Mouse (Mus musculus): ENCODE measurements around the gene Plau. TPM values are rescaled to one million over a fixed set of nuclear protein-coding genes. Genes with fewer than 3 reads are reported as not detected.
A peak's percentile ranks its signal among the peaks of the same experiment; 100 is the strongest.

The Plau gene
- polyA plus RNA-seq, 2 experiments: 3.1 to 9.1 TPM

- H3K4me2 ChIP-seq (replicated peaks; ENCODE audit: low read depth, low read length, severe bottlenecking): no peak overlapping the region
- no peak overlapping the region for H3K4me3 ChIP-seq (replicated peaks; ENCODE audit: low read length)
- 0 out of 2 replicates have a peak overlapping the region, but pooled peaks have one; percentile 13 for H3K27ac ChIP-seq (replicated peaks; ENCODE audit: low read depth, low read length)
- no peak for TF ChIP-seq POLR2A (IDR thresholded peaks at IDR 0.05; ENCODE audit: borderline replicate concordance, extremely low read depth, insufficient read depth, insufficient read length)
- no peaks in the 10 kb centered on the region for H3K27me3 ChIP-seq (ENCODE audit: control insufficient read depth, insufficient read depth, low read length)
- 84% methylated on average over 14 of the region's 14 CpGs for WGBS
- peaks cover 17% of the 10 kb centered on the region for H3K4me1 ChIP-seq (ENCODE audit: control insufficient read depth, insufficient read depth, low read length)
- H3K9me3 ChIP-seq (ENCODE audit: control insufficient read depth, low read length): no peaks in the 10 kb centered on the region
- no peak overlapping the region for H3K9ac ChIP-seq (ENCODE audit: low read depth, low read length, severe bottlenecking)
- no peak for ATAC-seq (ENCODE audit: low FRiP score, low read depth)
- H3K36me3 ChIP-seq (ENCODE audit: control insufficient read depth, insufficient read depth, low read length): no peaks in the 10 kb centered on the region
- no peak for DNase-seq (ENCODE audit: low spot score)
Measured at GRCm38 (mm10) chr14:20806116-20806840, 30.2 kb upstream of the Plau start.

DNA sequence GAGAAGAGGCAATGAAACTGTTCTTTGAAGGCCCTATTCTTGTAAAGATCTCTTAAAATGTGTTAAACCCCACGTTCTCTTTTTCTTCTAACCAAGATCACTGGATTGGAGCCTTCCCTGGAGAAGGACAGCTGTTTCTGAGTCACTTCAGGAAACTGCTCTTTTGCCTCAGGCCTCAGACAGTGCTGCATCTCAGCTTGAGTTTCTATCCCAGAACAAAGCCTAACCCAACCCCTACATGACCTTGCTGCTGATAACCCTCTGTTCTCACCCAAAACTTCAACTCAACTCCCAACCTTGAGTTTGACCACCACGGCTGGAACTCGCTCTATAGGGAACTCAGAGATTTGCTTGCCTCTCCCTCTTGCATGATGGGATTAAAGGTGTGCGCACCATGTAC is 27.1 kb upstream of the Plau start:
- DNase-seq (ENCODE audit: low spot score): no peak
- H3K4me2 ChIP-seq (replicated peaks; ENCODE audit: low read depth, low read length, severe bottlenecking): no peak overlapping the region
- ATAC-seq (ENCODE audit: low FRiP score, low read depth): no peak
- no peak overlapping the region for H3K27ac ChIP-seq (replicated peaks; ENCODE audit: low read depth, low read length)
- TF ChIP-seq POLR2A (IDR thresholded peaks at IDR 0.05; ENCODE audit: borderline replicate concordance, extremely low read depth, insufficient read depth, insufficient read length): no peak
- no peak overlapping the region for H3K4me3 ChIP-seq (replicated peaks; ENCODE audit: low read length)
- H3K36me3 ChIP-seq (ENCODE audit: control insufficient read depth, insufficient read depth, low read length): no peaks in the 10 kb centered on the region
- H3K4me1 ChIP-seq (ENCODE audit: control insufficient read depth, insufficient read depth, low read length): peaks cover 13% of the 10 kb centered on the region
- no peaks in the 10 kb centered on the region for H3K9me3 ChIP-seq (ENCODE audit: control insufficient read depth, low read length)
- no peak overlapping the region for H3K9ac ChIP-seq (ENCODE audit: low read depth, low read length, severe bottlenecking)
- WGBS: 72% methylated on average over 4 of the region's 4 CpGs
- no peaks in the 10 kb centered on the region for H3K27me3 ChIP-seq (ENCODE audit: control insufficient read depth, insufficient read depth, low read length)

- Histone ChIP-seq H3K36me3 (ENCODE audit: control insufficient read depth, insufficient read depth, low read length) (no peaks in the 10 kb centered on the region), H3K27me3 (ENCODE audit: control insufficient read depth, insufficient read depth, low read length) (no peaks in the 10 kb centered on the region), H3K9me3 (ENCODE audit: control insufficient read depth, low read length) (no peaks in the 10 kb centered on the region), H3K27ac (replicated peaks; ENCODE audit: low read depth, low read length) (no peak overlapping the region), H3K4me1 (ENCODE audit: control insufficient read depth, insufficient read depth, low read length) (peaks cover 10% of the 10 kb centered on the region), H3K4me3 (replicated peaks; ENCODE audit: low read length) (no peak overlapping the region), H3K9ac (ENCODE audit: low read depth, low read length, severe bottlenecking) (no peak overlapping the region), H3K4me2 (replicated peaks; ENCODE audit: low read depth, low read length, severe bottlenecking) (no peak overlapping the region)
- TF ChIP-seq POLR2A (IDR thresholded peaks at IDR 0.05; ENCODE audit: borderline replicate concordance, extremely low read depth, insufficient read depth, insufficient read length): no peak
- ATAC-seq (ENCODE audit: low FRiP score, low read depth) (no peak), DNase-seq (ENCODE audit: low spot score) (no peak)
Measured at GRCm38 (mm10) chr14:20809820-20810219, 26.6 kb upstream of the Plau start.

- no peaks in the 10 kb centered on the region for H3K27me3 ChIP-seq (ENCODE audit: control insufficient read depth, insufficient read depth, low read length)
- ATAC-seq (ENCODE audit: low FRiP score, low read depth): no peak
- H3K4me2 ChIP-seq (replicated peaks; ENCODE audit: low read depth, low read length, severe bottlenecking): no peak overlapping the region
- 87% methylated on average over 8 of the region's 8 CpGs for WGBS
- TF ChIP-seq POLR2A (IDR thresholded peaks at IDR 0.05; ENCODE audit: borderline replicate concordance, extremely low read depth, insufficient read depth, insufficient read length): no peak
- no peaks in the 10 kb centered on the region for H3K4me1 ChIP-seq (ENCODE audit: control insufficient read depth, insufficient read depth, low read length)
- no peaks in the 10 kb centered on the region for H3K36me3 ChIP-seq (ENCODE audit: control insufficient read depth, insufficient read depth, low read length)
- DNase-seq (ENCODE audit: low spot score): no peak
- no peak overlapping the region for H3K27ac ChIP-seq (replicated peaks; ENCODE audit: low read depth, low read length)
- H3K9me3 ChIP-seq (ENCODE audit: control insufficient read depth, low read length): no peaks in the 10 kb centered on the region
- H3K4me3 ChIP-seq (replicated peaks; ENCODE audit: low read length): no peak overlapping the region
- no peak overlapping the region for H3K9ac ChIP-seq (ENCODE audit: low read depth, low read length, severe bottlenecking)
Measured at GRCm38 (mm10) chr14:20811236-20811635, 25.2 kb upstream of the Plau start.

DNA sequence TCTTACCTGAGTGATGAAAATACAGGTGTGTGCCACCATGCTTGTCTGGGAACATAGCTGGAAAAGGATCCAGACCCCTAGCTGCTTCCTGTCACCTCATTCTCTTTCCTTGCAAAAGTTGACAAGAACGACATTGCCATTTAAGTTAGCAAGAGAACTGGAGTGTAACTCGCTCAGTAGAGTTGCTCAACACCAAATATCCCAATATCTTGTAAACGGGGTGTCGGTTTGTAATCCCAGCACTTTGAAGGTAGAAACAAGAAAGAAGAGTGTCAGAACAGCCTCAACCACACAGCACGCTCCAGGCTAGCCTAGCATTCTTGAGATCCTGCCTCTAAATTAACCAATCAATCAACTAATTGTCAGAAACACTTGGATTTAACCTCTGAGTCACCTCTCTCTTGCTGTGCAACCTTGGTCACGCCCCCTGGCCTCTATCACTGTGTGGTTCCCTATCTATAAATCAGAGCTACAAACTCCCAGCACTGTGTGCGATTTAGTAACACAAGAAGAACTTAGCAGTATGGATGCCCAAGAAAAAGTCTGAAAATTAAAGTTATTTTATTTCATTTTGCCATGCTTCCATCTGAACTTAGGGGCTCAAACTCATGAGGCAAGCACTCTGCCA is 24.6 kb upstream of the Plau start:
- no peaks in the 10 kb centered on the region for H3K36me3 ChIP-seq (ENCODE audit: control insufficient read depth, insufficient read depth, low read length)
- no peak overlapping the region for H3K27ac ChIP-seq (replicated peaks; ENCODE audit: low read depth, low read length)
- DNase-seq (ENCODE audit: low spot score) (peak; percentile 45), ATAC-seq (ENCODE audit: low FRiP score, low read depth) (no peak)
- H3K4me3 ChIP-seq (replicated peaks; ENCODE audit: low read length): no peak overlapping the region
- no peak for TF ChIP-seq POLR2A (IDR thresholded peaks at IDR 0.05; ENCODE audit: borderline replicate concordance, extremely low read depth, insufficient read depth, insufficient read length)
- no peaks in the 10 kb centered on the region for H3K9me3 ChIP-seq (ENCODE audit: control insufficient read depth, low read length)
- 57% methylated on average over 7 of the region's 7 CpGs for WGBS
- no peaks in the 10 kb centered on the region for H3K27me3 ChIP-seq (ENCODE audit: control insufficient read depth, insufficient read depth, low read length)
- H3K9ac ChIP-seq (ENCODE audit: low read depth, low read length, severe bottlenecking): no peak overlapping the region
- no peak overlapping the region for H3K4me2 ChIP-seq (replicated peaks; ENCODE audit: low read depth, low read length, severe bottlenecking)
- no peaks in the 10 kb centered on the region for H3K4me1 ChIP-seq (ENCODE audit: control insufficient read depth, insufficient read depth, low read length)
